Mouse (Mus musculus): ENCODE results near the gene Gk5. TPM values are rescaled to one million over a fixed set of nuclear protein-coding genes. Genes with fewer than 3 reads are reported as not detected.
"Not testable (repeated sequence)": the region's sequence is repeated elsewhere in the genome, so short reads cannot be mapped to it uniquely, and the experiment has no call there.

Gene Gk5
- polyA plus RNA-seq (2021), result 1.9 TPM

DNA sequence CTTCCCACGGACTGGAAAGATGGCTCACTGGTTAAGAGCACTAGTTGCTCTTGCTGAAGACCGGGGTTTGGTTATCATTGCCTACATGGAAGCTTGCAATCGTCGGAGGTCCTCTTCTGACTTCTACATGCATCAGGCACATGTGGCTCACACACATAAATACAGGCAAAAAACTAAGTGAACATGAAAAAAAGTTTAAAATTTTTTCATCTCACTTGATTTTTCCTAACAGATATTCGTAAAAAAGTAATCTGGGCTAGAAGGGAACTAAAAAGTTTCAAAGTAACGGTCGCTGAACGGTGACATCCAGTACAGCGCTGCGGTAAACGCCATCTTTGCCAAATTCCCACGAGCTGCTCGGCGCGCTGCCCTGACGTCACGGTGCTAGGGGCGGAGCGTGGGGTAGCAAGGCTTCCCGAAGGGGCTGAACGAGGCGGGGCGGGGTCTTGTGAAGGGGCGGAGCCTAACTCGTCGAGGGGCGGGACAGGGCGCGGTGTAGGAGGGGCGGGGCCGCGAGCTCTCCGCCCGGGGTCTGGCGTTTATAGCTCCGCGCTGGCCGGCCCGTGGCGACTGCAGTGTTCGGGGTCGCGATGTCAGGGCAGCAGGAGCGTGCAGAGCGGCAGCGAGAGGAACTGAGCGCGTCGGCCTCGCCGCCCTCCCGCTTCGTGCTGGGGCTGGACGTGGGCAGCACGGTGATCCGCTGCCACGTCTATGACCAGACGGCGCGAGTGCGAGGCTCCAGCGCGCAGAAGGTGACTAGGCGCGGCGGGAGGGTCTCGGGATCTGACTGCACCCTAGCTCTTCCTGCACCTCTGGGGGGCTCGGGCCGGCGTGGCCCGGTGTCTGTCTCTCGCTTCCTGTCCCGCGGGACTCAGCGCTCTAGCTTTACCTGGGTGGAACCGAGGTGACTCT lies at the start of gene Gk5:
Gene Gk5 (plus strand): TSS at position 502 of the 912 bp plus-strand sequence.
- no peak for TF ChIP-seq CTCF (IDR thresholded peaks at IDR 0.05)
- ChIA-PET POLR2A (interaction anchor here (0.6 kb wide), 1 partner anchor 24 kb away, joined by 6 read pairs; no protein-coding TSS in a partner anchor), CTCF (interaction anchor here (0.9 to 1.3 kb wide), 2 partner anchors 9 to 22 kb away, joined by 3 read pairs; no protein-coding TSS in a partner anchor)
- ATAC-seq (peak; percentile 85), DNase-seq (ENCODE audit: low read depth, low spot score) (peak; percentile 44)
- H3K27me3 ChIP-seq, result no peaks in the 10 kb centered on the region
- in situ Hi-C loops (cut with MboI; ENCODE audit: low pct_unique_long_range_greater_than_20kb), result no loop called here

DNA sequence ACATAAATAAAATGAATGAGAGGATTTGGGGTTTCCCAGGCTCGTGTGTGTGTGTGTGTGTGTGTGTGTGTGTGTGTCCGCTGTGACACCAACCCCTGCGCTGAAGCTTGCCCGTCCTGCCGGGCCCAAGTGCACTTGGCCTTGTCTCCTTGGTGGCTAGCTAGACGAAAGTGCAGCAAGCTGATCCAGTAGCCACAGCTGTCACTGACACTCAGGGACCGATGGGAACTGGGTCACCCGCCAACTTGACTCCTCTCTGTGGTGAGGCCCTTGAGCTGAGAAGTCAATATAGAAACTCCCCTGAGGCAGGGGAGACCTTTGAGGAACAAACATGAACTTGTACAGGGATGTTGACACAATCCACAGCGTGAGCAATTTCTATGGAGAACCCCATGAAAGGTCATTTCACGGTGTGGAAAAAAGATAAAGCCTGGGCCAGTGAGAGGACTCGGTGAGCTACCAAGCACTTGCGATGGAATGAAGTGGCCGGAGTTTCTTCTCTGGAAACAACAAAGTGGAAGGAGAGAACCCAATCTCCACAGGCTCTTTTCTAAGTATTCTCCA lies 40.3 kb upstream of the Gk5 start:
- ChIA-PET POLR2A (interaction anchor here (0.6 kb wide), 1 partner anchor 23 kb away, joined by 4 read pairs; no protein-coding TSS in a partner anchor), CTCF (no interaction called here)
- in situ Hi-C loops (cut with MboI; ENCODE audit: low pct_unique_long_range_greater_than_20kb), result no loop called here
- ATAC-seq (no peak), DNase-seq (ENCODE audit: low read depth, low spot score) (no peak)
- peaks cover 4% of the 10 kb centered on the region for H3K27me3 ChIP-seq
- no peak for TF ChIP-seq CTCF (IDR thresholded peaks at IDR 0.05)

DNA sequence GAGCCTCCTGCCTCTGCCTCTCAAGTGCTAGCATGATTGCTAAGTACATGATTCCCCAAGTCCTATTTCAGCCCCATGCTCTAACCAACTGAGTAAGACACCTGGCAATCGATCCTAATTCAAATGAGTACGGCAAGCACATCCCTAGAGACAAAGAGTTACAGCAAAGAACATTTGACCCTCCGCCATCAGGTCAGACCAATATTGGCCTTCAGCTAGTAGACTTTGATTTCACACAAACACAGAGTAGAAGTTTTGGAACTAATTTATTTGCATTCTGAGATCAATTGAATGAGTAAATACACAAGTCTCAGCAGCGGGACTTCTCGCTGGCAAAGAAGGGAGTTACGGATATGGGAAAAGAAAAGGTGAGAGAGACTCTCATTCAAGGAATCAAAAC lies 33.9 kb upstream of the Gk5 start:
- ChIA-PET CTCF (interaction anchor here (1.0 kb wide), 1 partner anchor 11 kb away, joined by 3 read pairs; no protein-coding TSS in a partner anchor), POLR2A (no interaction called here)
- DNase-seq (ENCODE audit: low read depth, low spot score) (no peak), ATAC-seq (no peak)
- peaks cover 4% of the 10 kb centered on the region for H3K27me3 ChIP-seq
- TF ChIP-seq CTCF (IDR thresholded peaks at IDR 0.05), result no peak
- in situ Hi-C loops (cut with MboI; ENCODE audit: low pct_unique_long_range_greater_than_20kb), result no loop called here

DNA sequence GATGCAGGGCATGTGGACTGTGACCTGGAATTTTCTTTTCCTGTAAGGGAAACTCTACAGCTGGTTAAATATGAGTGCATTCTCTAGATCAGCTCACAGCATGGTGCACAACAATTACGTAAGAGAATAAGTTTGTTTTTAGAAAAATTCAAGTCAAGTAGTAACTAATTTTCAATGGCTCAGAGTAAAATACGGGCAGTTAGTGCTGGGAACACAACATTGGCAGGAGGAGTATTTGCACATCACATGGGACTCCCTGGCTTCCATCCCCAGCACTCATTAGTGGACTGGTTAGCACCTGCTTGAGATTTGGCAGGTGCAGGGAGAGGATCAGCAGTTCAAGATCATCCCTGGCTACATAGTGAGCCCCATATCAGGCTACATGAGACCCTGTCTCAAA lies 31.5 kb upstream of the Gk5 start:
- DNase-seq (ENCODE audit: low read depth, low spot score) (no peak), ATAC-seq (no peak)
- CTCF ChIA-PET, result no interaction called here
- H3K27me3 ChIP-seq, result no peaks in the 10 kb centered on the region
- in situ Hi-C loops (cut with MboI; ENCODE audit: low pct_unique_long_range_greater_than_20kb), result no loop called here
- TF ChIP-seq CTCF (IDR thresholded peaks at IDR 0.05), result no peak
- POLR2A ChIA-PET, result no interaction called here

DNA sequence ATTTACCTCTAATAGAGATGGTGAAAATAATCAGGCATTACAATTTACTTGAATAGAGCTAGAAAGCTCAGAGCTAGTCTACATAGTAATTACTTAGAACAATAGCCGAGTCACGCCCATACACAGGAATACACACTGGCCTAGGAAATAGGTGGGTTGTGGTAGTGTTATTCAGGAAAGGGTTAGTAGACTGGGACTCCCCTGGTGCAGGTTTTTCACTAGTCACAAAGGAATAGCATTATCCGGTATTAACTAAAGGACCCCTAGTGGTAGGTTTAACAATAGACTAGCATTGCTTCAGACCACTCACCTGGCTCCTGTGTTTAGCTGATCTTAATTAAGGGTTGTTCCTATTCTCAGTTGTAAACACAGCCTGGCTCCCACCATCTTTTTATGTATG lies 30.7 kb upstream of the Gk5 start:
- peak; percentile 22 for TF ChIP-seq CTCF (IDR thresholded peaks at IDR 0.05)
- ATAC-seq; in situ Hi-C loops (cut with MboI; ENCODE audit: low pct_unique_long_range_greater_than_20kb); H3K27me3 ChIP-seq; CTCF ChIA-PET; DNase-seq (ENCODE audit: low read depth, low spot score); POLR2A ChIA-PET: not testable (repeated sequence)

DNA sequence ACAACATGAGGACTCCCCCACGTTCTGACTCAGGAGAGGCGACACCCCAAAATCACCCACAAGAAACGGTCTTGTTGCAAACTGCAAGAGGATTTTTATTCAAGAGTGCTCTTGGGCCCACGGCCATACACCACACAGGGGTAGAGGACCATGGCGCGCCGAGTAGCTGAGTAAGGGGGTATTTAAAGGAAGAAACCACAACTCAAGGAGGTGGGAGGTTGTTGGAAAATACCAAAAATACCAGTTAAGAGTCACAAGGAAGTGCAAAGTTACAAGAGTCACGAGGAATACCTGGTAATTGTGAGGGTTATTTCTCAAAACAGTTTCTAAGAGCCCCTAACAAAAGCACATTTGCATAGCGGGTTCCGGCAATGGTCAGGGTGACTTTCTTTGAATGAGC lies 26.5 kb upstream of the Gk5 start:
- DNase-seq (ENCODE audit: low read depth, low spot score); ATAC-seq; H3K27me3 ChIP-seq; CTCF ChIA-PET; in situ Hi-C loops (cut with MboI; ENCODE audit: low pct_unique_long_range_greater_than_20kb); POLR2A ChIA-PET: not testable (repeated sequence)

DNA sequence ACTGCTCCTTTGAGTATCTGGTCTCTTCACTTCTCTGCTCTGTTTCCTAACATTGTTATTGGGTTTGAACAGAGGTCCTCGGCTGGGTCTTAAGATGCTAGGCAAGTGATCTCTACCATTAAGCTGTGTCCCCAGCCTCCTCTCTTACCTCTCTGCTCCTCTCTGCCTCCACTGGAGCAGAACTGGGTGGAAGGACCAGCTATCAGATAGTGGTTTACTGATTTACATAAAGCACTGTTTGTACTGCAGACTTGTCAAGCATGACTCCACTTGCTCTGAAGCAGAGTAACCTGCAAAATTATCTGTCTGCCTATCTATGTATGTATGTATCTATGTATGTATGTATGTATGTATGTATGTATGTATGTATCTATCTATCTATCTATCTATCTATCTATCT lies 25.9 kb upstream of the Gk5 start:
- POLR2A ChIA-PET, result no interaction called here
- in situ Hi-C loops (cut with MboI; ENCODE audit: low pct_unique_long_range_greater_than_20kb), result no loop called here
- ATAC-seq (no peak), DNase-seq (ENCODE audit: low read depth, low spot score) (no peak)
- no peaks in the 10 kb centered on the region for H3K27me3 ChIP-seq
- CTCF ChIA-PET, result no interaction called here
- TF ChIP-seq CTCF (IDR thresholded peaks at IDR 0.05), result no peak

DNA sequence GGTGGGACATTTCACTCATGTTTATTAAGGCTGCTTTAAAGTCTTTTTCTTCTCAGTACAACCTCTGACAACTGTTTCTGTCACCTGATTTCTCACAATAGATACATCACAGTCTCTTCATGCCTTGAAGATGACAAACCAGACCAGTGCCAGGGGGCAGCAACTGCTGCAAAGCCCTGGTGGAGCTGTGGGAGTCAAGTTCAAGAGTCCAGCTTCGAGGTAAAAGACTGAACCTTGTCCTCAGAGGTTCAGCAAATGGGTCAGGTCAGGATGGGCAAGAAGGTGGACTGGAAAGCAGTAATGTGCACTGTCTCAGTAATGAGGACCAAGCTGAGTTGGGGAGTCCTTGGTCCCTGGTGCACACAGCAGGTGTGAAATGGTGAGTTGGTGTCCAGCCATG lies 24.8 kb upstream of the Gk5 start:
- in situ Hi-C loops (cut with MboI; ENCODE audit: low pct_unique_long_range_greater_than_20kb), result no loop called here
- DNase-seq (ENCODE audit: low read depth, low spot score) (no peak), ATAC-seq (no peak)
- no peaks in the 10 kb centered on the region for H3K27me3 ChIP-seq
- no peak for TF ChIP-seq CTCF (IDR thresholded peaks at IDR 0.05)
- ChIA-PET POLR2A (no interaction called here), CTCF (no interaction called here)

DNA sequence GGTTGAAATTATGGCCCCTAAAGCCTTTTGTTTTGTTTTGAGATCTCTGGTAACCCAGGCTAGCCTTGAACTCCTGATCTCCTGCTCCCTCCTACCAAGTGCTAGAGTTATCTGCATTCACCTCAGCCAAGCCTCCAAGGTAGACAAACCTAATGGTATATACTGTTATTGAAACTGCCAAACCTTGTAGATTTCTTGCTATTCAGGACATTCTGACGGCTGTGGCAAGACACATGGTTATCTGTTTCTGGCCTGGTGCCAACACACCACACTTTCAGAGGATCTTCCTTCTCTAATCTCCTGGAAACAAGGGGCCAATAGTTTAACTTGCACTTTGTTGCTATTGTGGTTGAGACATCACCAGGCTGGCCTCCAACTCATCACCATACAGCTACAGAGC lies 24.0 kb upstream of the Gk5 start:
- ATAC-seq, result no peak
- no peak for TF ChIP-seq CTCF (IDR thresholded peaks at IDR 0.05)
- in situ Hi-C loops (cut with MboI; ENCODE audit: low pct_unique_long_range_greater_than_20kb), result no loop called here
- no peaks in the 10 kb centered on the region for H3K27me3 ChIP-seq
- ChIA-PET CTCF (no interaction called here), POLR2A (no interaction called here)
- no peak for DNase-seq (ENCODE audit: low read depth, low spot score)

DNA sequence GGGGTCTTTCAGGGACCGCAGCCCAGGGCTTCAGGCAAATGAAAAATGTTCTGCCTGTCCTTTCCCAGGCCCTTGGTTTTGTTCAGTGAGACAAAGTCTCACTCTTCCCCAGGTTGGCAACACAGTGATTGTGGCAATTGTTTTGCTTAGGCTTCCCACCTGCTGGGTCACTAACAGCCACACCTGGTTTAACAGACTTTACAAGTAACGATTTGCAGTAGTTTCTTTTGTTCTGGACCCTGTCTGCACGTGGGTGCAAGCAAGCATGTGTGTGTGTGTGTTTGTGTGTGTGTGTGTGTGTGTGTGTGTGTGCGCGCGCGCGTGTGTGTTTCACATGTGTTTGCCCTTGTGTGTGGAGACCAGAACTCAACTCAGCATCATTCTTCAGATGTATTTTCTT lies 16.3 kb upstream of the Gk5 start:
- H3K27me3 ChIP-seq, result no peaks in the 10 kb centered on the region
- in situ Hi-C loops (cut with MboI; ENCODE audit: low pct_unique_long_range_greater_than_20kb), result no loop called here
- ChIA-PET CTCF (interaction anchor here (1.1 kb wide), 1 partner anchor 11 kb away, joined by 3 read pairs; no protein-coding TSS in a partner anchor), POLR2A (no interaction called here)
- TF ChIP-seq CTCF (IDR thresholded peaks at IDR 0.05), result no peak
- DNase-seq (ENCODE audit: low read depth, low spot score) (no peak), ATAC-seq (no peak)

DNA sequence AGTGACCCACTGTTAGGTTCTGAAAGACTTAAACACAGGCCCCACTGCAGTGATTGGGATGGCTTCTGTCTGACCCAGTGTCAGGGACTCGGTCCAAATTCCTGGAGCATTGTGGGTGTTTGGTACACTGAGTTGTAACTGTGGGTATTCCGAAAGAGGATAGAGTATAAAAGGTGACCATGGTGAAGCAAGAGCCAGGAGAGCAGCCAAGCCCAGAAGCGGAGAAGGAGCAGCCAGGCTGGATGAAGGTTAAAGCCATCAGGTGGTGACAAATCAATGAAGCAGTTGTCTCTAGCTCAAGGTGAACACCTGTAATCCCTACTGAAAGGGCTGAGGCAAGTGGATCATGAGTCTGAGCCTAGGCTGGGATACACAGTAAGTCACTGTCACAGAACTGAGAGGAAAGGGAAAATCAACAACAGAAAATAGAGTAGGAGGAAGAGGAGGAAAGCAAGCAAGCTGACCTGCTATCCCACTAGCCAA lies 6.2 kb upstream of the Gk5 start:
- TF ChIP-seq CTCF (IDR thresholded peaks at IDR 0.05), result no peak
- ChIA-PET POLR2A (no interaction called here), CTCF (no interaction called here)
- no peak for DNase-seq (ENCODE audit: low read depth, low spot score)
- no peak for ATAC-seq
- in situ Hi-C loops (cut with MboI; ENCODE audit: low pct_unique_long_range_greater_than_20kb), result no loop called here
- no peaks in the 10 kb centered on the region for H3K27me3 ChIP-seq

Data from Patski (cell line).